Mouse (Mus musculus): ENCODE data around the gene Ap3m1.

GRCm38 (mm10) chr14:21018977-21019376 lies 33.3 kb downstream of the Ap3m1 start:
- TF ChIP-seq CTCF (IDR thresholded peaks at IDR 0.05; ENCODE audit: borderline replicate concordance, extremely low read depth, insufficient read depth, insufficient read length) (peak; percentile 63; the same call in 1 of the 2 replicates), POLR2A (IDR thresholded peaks at IDR 0.05; ENCODE audit: borderline replicate concordance, extremely low read depth, insufficient read depth, insufficient read length, poor library complexity, severe bottlenecking) (no peak)

All from brain, embryonic 14.5 days (tissue).